Mouse (Mus musculus): Measurements from ENCODE around the gene Plcb2. TPM values are rescaled to one million over a fixed set of nuclear protein-coding genes. Genes with fewer than 3 reads are reported as not detected.

The Plcb2 gene
- polyA plus RNA-seq, 2 experiments, result 0.74 to 2.1 TPM

GRCm38 (mm10) chr2:118750476-118750875, 22.2 kb upstream of the Plcb2 start:
- no peaks in the 10 kb centered on the region; the same call in 1 of the 2 replicates for H3K36me3 ChIP-seq (ENCODE audit: control insufficient read depth, insufficient read depth, low read length)
- no peak overlapping the region for H3K27ac ChIP-seq (replicated peaks; ENCODE audit: low read depth, low read length)
- peaks cover 38% of the 10 kb centered on the region for H3K4me1 ChIP-seq (ENCODE audit: control insufficient read depth, insufficient read depth, low read length)
- DNase-seq (ENCODE audit: low spot score) (no peak), ATAC-seq (ENCODE audit: low FRiP score, low read depth) (no peak)
- H3K9me3 ChIP-seq (ENCODE audit: control insufficient read depth, low read length), result no peaks in the 10 kb centered on the region
- no peak for TF ChIP-seq POLR2A (IDR thresholded peaks at IDR 0.05; ENCODE audit: borderline replicate concordance, extremely low read depth, insufficient read depth, insufficient read length)
- H3K27me3 ChIP-seq (ENCODE audit: control insufficient read depth, insufficient read depth, low read length), result no peaks in the 10 kb centered on the region
- no peak overlapping the region for H3K4me2 ChIP-seq (replicated peaks; ENCODE audit: low read depth, low read length, severe bottlenecking)
- H3K4me3 ChIP-seq (replicated peaks; ENCODE audit: low read length), result no peak overlapping the region
- no peak overlapping the region for H3K9ac ChIP-seq (ENCODE audit: low read depth, low read length, severe bottlenecking)
- 60% methylated on average over 8 of the region's 8 CpGs for WGBS

- no peak overlapping the region; the same call in 1 of the 2 replicates for H3K4me2 ChIP-seq (replicated peaks; ENCODE audit: low read depth, low read length, severe bottlenecking)
- peaks cover 42% of the 10 kb centered on the region for H3K4me1 ChIP-seq (ENCODE audit: control insufficient read depth, insufficient read depth, low read length)
- H3K27me3 ChIP-seq (ENCODE audit: control insufficient read depth, insufficient read depth, low read length), result 0 out of 2 replicates have a peak, but pooled peaks cover 6% of the 10 kb centered on the region
- H3K27ac ChIP-seq (replicated peaks; ENCODE audit: low read depth, low read length), result 0 out of 2 replicates have a peak overlapping the region, but pooled peaks have one; percentile 8
- 52% methylated on average over 10 of the region's 10 CpGs for WGBS
- H3K9ac ChIP-seq (ENCODE audit: low read depth, low read length, severe bottlenecking), result no peak overlapping the region
- H3K9me3 ChIP-seq (ENCODE audit: control insufficient read depth, low read length), result no peaks in the 10 kb centered on the region
- no peak for TF ChIP-seq POLR2A (IDR thresholded peaks at IDR 0.05; ENCODE audit: borderline replicate concordance, extremely low read depth, insufficient read depth, insufficient read length)
- no peaks in the 10 kb centered on the region; the same call in 1 of the 2 replicates for H3K36me3 ChIP-seq (ENCODE audit: control insufficient read depth, insufficient read depth, low read length)
- no peak for DNase-seq (ENCODE audit: low spot score)
- no peak overlapping the region for H3K4me3 ChIP-seq (replicated peaks; ENCODE audit: low read length)
- ATAC-seq (ENCODE audit: low FRiP score, low read depth), result no peak
These were observed 21.2 kb upstream of the Plcb2 start for GRCm38 (mm10) chr2:118749341-118749884.

GRCm38 (mm10) chr2:118747301-118747960, 19.2 kb upstream of the Plcb2 start:
- no peak for TF ChIP-seq POLR2A (IDR thresholded peaks at IDR 0.05; ENCODE audit: borderline replicate concordance, extremely low read depth, insufficient read depth, insufficient read length)
- Histone ChIP-seq H3K4me3 (replicated peaks; ENCODE audit: low read length) (peak overlapping the region; percentile 74), H3K4me1 (ENCODE audit: control insufficient read depth, insufficient read depth, low read length) (peaks cover 40% of the 10 kb centered on the region), H3K36me3 (ENCODE audit: control insufficient read depth, insufficient read depth, low read length) (no peaks in the 10 kb centered on the region; the same call in 1 of the 2 replicates), H3K27me3 (ENCODE audit: control insufficient read depth, insufficient read depth, low read length) (0 out of 2 replicates have a peak, but pooled peaks cover 12% of the 10 kb centered on the region), H3K9ac (ENCODE audit: low read depth, low read length, severe bottlenecking) (no peak overlapping the region), H3K4me2 (replicated peaks; ENCODE audit: low read depth, low read length, severe bottlenecking) (peak overlapping the region; percentile 96), H3K9me3 (ENCODE audit: control insufficient read depth, low read length) (no peaks in the 10 kb centered on the region), H3K27ac (replicated peaks; ENCODE audit: low read depth, low read length) (no peak overlapping the region)
- no peak for ATAC-seq (ENCODE audit: low FRiP score, low read depth)
- DNase-seq (ENCODE audit: low spot score), result no peak
- 26% methylated on average over 10 of the region's 10 CpGs for WGBS

GRCm38 (mm10) chr2:118745915-118746901, 18.0 kb upstream of the Plcb2 start:
- 0 out of 2 replicates have a peak, but pooled peaks cover 12% of the 10 kb centered on the region for H3K27me3 ChIP-seq (ENCODE audit: control insufficient read depth, insufficient read depth, low read length)
- H3K4me1 ChIP-seq (ENCODE audit: control insufficient read depth, insufficient read depth, low read length), result peaks cover 36% of the 10 kb centered on the region
- DNase-seq (ENCODE audit: low spot score) (no peak), ATAC-seq (ENCODE audit: low FRiP score, low read depth) (peak; percentile 23)
- no peaks in the 10 kb centered on the region for H3K9me3 ChIP-seq (ENCODE audit: control insufficient read depth, low read length)
- H3K27ac ChIP-seq (replicated peaks; ENCODE audit: low read depth, low read length), result no peak overlapping the region; the same call in 1 of the 2 replicates
- H3K4me2 ChIP-seq (replicated peaks; ENCODE audit: low read depth, low read length, severe bottlenecking), result peak overlapping the region; percentile 96
- under 1% methylated on average over 32 of the region's 113 CpGs for WGBS
- peak overlapping the region; percentile 82 for H3K9ac ChIP-seq (ENCODE audit: low read depth, low read length, severe bottlenecking)
- no peaks in the 10 kb centered on the region; the same call in 1 of the 2 replicates for H3K36me3 ChIP-seq (ENCODE audit: control insufficient read depth, insufficient read depth, low read length)
- H3K4me3 ChIP-seq (replicated peaks; ENCODE audit: low read length), result peak overlapping the region; percentile 74
- no peak for TF ChIP-seq POLR2A (IDR thresholded peaks at IDR 0.05; ENCODE audit: borderline replicate concordance, extremely low read depth, insufficient read depth, insufficient read length)
